Mouse (Mus musculus): Measurements from ENCODE around the gene Cox19.

GRCm38 (mm10) chr5:139367884-139368458 is 16.8 kb upstream of the Cox19 start:
- TF ChIP-seq CTCF (IDR thresholded peaks at IDR 0.05; ENCODE audit: control insufficient read depth, insufficient read depth, low read length): no peak
- TF ChIP-seq POLR2A (IDR thresholded peaks at IDR 0.05; ENCODE audit: borderline replicate concordance, control insufficient read depth, low read depth, low read length): no peak
